Mouse (Mus musculus): ENCODE data around the gene Taf5l.
"Not testable (repeated sequence)": the region's sequence is repeated elsewhere in the genome, so short reads cannot be mapped to it uniquely, and the experiment has no call there.

Taf5l gene

GRCm38 (mm10) chr8:124014299-124014698 is 6.9 kb downstream of the Taf5l start:
- not testable (repeated sequence) for DNase-seq (ENCODE audit: low read depth, low spot score)

DNA sequence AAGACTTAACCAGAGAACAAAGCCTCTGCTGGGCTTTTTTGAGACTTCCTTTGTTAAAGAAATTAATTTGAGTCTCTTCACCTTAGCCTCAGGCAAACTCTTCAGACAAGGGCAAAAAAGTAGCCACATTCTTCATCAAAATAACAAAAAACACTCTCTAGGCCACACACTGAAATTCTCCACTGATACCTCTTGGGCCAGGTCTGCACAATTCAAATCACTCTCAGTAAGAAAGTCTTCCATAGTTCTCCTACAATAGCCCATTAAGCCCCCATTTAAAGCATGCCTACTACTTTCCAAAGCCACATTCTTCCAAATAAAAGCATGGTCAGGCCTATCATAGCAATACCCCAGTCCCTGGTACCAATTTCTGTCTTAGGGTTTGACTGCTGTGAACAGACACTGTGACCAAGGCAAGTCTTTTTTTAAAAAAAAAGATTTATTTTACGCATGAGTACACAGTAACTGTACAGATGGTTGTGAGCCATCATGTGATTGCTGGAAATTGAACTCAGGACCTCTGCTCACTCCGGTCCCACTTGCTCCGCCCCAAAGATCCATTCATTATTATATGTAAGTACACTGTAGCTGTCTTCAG is 9.1 kb downstream of the Taf5l start:
- no peak for DNase-seq (ENCODE audit: low read depth, low spot score)

DNA sequence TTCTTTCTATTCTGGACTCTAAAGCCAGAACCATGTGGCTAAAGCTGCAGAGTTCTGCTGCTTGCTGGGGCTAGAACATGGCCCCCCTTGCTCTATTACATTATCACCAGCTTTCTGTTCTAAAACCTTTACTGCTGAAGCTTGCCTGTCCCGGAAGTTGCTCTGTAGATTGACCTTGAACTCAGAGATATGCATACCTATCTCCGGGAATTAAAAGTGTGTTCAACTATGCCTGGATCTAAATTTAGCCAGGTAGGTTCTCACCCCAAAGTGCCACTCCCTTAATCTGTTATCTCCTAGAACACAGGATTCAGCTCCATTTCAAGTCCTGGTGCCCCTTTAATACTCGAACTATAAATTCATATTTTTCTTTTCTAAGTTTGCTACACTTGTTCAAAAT is 9.6 kb downstream of the Taf5l start:
- no peak for DNase-seq (ENCODE audit: low read depth, low spot score)

- no peak for DNase-seq (ENCODE audit: low read depth, low spot score)
These were observed 13.4 kb downstream of the Taf5l start for GRCm38 (mm10) chr8:124007829-124008228.

DNA sequence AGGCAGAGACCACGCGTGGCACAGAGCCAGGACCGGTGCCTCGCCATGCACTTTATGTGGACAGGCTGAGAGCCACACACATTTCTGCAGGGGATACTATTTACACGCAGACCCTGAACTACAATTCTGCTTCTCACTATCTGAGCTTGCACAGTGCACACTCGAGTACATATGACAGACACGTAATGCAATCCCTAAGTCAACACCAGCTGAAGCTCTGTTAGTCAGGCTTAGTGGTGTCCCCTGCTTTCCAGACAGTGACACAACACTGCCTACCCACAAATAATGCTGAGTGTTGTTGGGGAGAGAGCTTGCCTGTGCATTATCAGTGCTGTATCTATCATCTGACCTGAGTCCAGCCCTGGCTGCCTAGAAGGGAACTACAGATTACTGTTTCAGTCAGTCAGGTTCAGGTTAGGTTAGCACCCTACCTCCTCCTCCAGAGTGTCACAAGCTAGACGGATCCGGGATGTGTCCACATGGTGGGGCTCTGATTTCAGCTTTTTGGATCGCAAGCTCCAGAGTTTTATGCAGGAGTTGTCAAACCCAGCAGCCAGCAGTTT is 18.6 kb downstream of the Taf5l start:
- no peak for DNase-seq (ENCODE audit: low read depth, low spot score)

- DNase-seq (ENCODE audit: low read depth, low spot score), result no peak
These were observed 21.6 kb downstream of the Taf5l start for GRCm38 (mm10) chr8:123999568-123999967.

DNA sequence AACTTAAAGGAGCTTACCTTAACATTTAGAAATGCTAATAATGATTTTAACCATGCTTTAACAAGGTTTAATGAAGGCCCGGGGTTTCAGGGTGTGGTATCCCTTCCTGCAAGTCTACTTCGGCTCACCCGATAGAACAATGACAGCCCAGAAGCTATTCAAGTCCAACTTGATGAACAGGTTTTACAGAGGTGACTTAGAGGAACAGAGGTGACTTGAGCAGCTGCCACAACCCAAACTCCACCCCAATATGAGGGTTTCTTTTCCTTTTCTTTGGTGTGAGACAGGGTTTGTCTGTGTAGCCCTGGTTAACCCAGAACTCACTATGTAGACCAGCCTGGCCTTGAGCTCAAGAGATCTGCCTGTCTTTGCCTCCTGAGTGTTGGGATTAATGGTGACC is 27.2 kb downstream of the Taf5l start:
- no peak for DNase-seq (ENCODE audit: low read depth, low spot score)

- DNase-seq (ENCODE audit: low read depth, low spot score), result no peak
These were observed 27.6 kb downstream of the Taf5l start for GRCm38 (mm10) chr8:123993597-123993996.

- DNase-seq (ENCODE audit: low read depth, low spot score), result no peak
These were observed 28.6 kb downstream of the Taf5l start for GRCm38 (mm10) chr8:123992587-123992986.

- no peak for DNase-seq (ENCODE audit: low read depth, low spot score)
These were observed 30.7 kb downstream of the Taf5l start for GRCm38 (mm10) chr8:123990277-123991049.

- DNase-seq (ENCODE audit: low read depth, low spot score), result no peak
These were observed 32.1 kb downstream of the Taf5l start for GRCm38 (mm10) chr8:123989128-123989527.

DNA sequence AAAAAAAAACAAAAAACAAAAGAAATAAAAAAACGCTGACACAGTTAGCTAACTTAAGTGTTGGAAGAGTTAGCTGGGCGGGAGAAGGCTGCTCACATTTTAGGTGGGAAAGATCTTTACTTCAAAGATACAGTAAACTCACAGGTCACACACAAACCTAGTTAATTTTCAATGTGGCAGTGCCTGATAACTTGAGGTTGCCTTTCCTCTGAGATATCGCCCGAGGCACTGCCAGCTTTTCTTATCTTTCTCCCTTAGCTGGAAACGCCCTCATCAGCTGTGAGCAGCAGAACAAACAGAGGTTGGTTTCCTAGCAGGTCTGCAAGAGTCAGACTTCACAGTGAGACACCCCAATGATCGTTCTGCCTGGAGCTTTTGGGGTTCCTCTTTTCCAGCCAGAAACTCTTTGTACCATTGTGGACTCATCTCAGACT is 32.6 kb downstream of the Taf5l start:
- DNase-seq (ENCODE audit: low read depth, low spot score), result no peak

GRCm38 (mm10) chr8:123982826-123983400 is 38.3 kb downstream of the Taf5l start, which contains the start of gene Abcb10:
Gene Abcb10, minus strand, starts transcription at chr8:123983122.
- DNase-seq (ENCODE audit: low read depth, low spot score), result peak; percentile 87

- no peak for DNase-seq (ENCODE audit: low read depth, low spot score)
These were observed 38.9 kb downstream of the Taf5l start for GRCm38 (mm10) chr8:123982291-123982793.

- no peak for DNase-seq (ENCODE audit: low read depth, low spot score)
These were observed 39.5 kb downstream of the Taf5l start for GRCm38 (mm10) chr8:123981674-123982073.

DNA sequence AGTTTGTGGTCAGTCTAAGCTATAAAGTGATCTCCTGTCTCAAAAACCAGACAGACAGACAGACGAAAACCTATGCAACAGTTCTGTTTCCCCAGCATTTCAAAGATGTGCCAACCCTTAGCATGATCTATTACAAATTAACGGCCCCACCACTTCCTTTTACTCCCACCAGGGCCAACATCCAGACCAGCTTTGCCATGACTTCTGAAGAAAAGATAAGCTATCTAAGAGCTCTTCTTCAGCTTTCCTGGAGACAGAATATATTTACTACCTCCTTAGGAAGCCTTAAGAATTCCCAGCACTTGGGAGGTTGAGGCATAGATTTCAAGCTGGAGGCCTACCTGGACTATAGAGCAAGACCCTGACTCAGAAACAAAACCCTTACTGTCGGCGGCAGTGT is 41.0 kb downstream of the Taf5l start:
- no peak for DNase-seq (ENCODE audit: low read depth, low spot score)

DNA sequence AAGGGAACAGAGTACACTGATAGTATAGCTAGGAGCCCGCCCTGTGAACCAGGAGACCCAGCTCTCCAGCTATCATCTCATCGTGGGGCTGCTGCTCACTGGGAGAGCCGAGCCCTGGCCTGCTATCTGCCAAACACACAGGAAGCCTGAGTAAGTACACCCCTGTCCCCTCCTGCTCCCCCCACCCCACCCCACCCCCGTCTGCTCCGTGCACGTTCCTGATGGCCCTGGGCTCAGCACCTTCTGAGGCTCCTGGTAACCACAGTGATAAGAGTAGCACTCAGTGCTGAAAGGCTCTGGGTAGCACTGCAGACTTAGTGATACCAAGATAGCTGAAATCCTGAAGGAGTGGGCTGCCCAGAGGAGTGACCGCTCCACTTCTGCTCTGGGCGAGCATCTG is 42.3 kb downstream of the Taf5l start:
- no peak for DNase-seq (ENCODE audit: low read depth, low spot score)

- no peak for DNase-seq (ENCODE audit: low read depth, low spot score)
These were observed 42.9 kb downstream of the Taf5l start for GRCm38 (mm10) chr8:123978166-123978838.

- no peak for DNase-seq (ENCODE audit: low read depth, low spot score)
These were observed 43.7 kb downstream of the Taf5l start for GRCm38 (mm10) chr8:123977499-123977898.

GRCm38 (mm10) chr8:123973495-123973894 is 47.7 kb downstream of the Taf5l start:
- DNase-seq (ENCODE audit: low read depth, low spot score), result no peak

DNA sequence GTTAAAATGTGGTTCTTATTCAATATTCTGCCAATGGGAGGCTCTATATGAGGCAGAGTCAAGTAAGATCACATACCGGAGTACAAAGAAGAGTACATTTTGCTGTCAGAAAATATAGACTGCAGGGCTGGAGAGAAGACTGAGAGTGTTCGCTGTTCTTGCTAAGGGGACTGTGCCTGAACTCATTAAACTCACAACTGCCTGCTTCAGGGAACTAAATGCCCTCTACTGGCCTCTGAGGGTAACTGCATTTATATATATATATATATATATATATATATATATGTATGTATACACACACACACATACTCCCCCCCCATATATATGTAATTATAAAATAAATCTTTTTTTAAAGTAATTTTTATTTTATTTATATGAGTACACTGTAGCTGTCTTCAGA is 54.3 kb downstream of the Taf5l start:
- DNase-seq (ENCODE audit: low read depth, low spot score), result no peak

DNA sequence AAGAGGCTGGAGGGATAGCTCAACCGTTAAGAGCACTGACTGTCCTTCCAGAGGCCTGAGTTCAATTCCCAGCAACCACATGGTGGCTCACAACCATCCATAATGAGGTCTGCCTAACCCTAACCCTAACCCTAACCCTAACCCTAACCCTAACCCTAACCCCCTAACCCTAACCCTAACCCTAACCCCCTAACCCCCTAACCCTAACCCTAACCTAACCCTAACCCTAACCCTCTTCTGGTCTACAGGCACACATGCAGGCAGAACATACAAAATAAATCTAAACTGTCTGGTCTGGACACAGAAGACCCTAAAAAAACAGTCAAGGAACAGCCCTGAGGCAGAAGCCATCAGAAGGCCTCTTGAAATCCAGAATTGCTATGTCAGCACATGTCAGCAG is 59.8 kb downstream of the Taf5l start:
- DNase-seq (ENCODE audit: low read depth, low spot score), result no peak

Data from retina, postnatal 7 days (tissue).